Mouse (Mus musculus) CH12.LX (cell line): ENCODE data around the gene Acp2. TPM values are rescaled to one million over a fixed set of nuclear protein-coding genes. Genes with fewer than 3 reads are reported as not detected.

Source experiments
- DNase-seq: peaks from one replicate; pipeline ENCODE4 v3.0.0-alpha.2; 2013; ENCODE audit errors: extremely low read depth
- H3K27ac ChIP-seq: 2 replicates; pipeline ENCODE4 v1.5.1; 2012; ENCODE audit warnings: low read depth, mild to moderate bottlenecking, control low read depth, moderate library complexity; ENCODE audit not compliant: insufficient read depth
- H3K27me3 ChIP-seq: replicated peaks from 2 replicates; pipeline ENCODE3; 2012; ENCODE audit warnings: inconsistent platforms
- H3K36me3 ChIP-seq, 2 experiments: replicated peaks in 1 of 2; 2 replicates each; pipeline versions ENCODE3 to v1.6.1; 2012; ENCODE audit warnings: inconsistent platforms in 1 of 2, low read length in 1 of 2, mild to moderate bottlenecking in 1 of 2, mixed read lengths in 1 of 2, moderate library complexity in 1 of 2; ENCODE audit not compliant: control insufficient read depth in 1 of 2, insufficient read depth in 1 of 2
- H3K4me1 ChIP-seq, 2 experiments: 2 replicates each; pipeline ENCODE4 v1.6.1; 2012; ENCODE audit warnings: inconsistent platforms in 1 of 2, moderate library complexity in 1 of 2; ENCODE audit not compliant: insufficient read depth in 2 of 2, control insufficient read depth in 1 of 2
- H3K4me2 ChIP-seq: 2 replicates; pipeline ENCODE4 v1.6.1; 2012; ENCODE audit warnings: low read depth, mild to moderate bottlenecking, control low read depth; ENCODE audit not compliant: poor library complexity, insufficient read depth, severe bottlenecking
- H3K4me3 ChIP-seq, 3 experiments: fragments of 150-350 bp in 1 of 3; sonication (generic) in 1 of 3; replicated peaks in 1 of 3; 2 replicates each; pipeline versions ENCODE3 to v1.5.1; 2011 to 2012; ENCODE audit warnings: low read depth in 2 of 3, low read length in 2 of 3, mild to moderate bottlenecking in 2 of 3, moderate library complexity in 2 of 3, control low read depth in 1 of 3, improper control_type of control experiment in 1 of 3, inconsistent platforms in 1 of 3, mixed read lengths in 1 of 3; ENCODE audit not compliant: poor library complexity in 1 of 3
- H3K79me2 ChIP-seq: replicated peaks from 2 replicates; pipeline ENCODE4 v1.6.1; 2012; ENCODE audit warnings: mild to moderate bottlenecking, moderate library complexity; ENCODE audit not compliant: control insufficient read depth, poor library complexity, insufficient read depth, severe bottlenecking; ENCODE audit errors: extremely low read depth
- H3K9ac ChIP-seq: 2 replicates; pipeline ENCODE4 v1.6.1; 2012; ENCODE audit warnings: low read depth, mild to moderate bottlenecking, control low read depth, moderate library complexity; ENCODE audit not compliant: insufficient read depth
- H3K9me3 ChIP-seq: replicated peaks from 2 replicates; pipeline ENCODE3; 2012; ENCODE audit warnings: low read length, inconsistent platforms, mixed read lengths
- BHLHE40 ChIP-seq: IDR thresholded peaks from 2 replicates; pipeline ENCODE4 v1.6.1; 2011; ENCODE audit warnings: mild to moderate bottlenecking, low read depth, low read length, improper control_type of control experiment
- CTCF ChIP-seq, 2 experiments: IDR thresholded peaks in 1 of 2; conservative IDR thresholded peaks in 1 of 2; 2 replicates each; pipeline ENCODE4 v1.5.1; 2011 to 2012; ENCODE audit warnings: low read depth in 2 of 2, low read length in 2 of 2, improper control_type of control experiment in 1 of 2, inconsistent platforms in 1 of 2, mild to moderate bottlenecking in 1 of 2, moderate library complexity in 1 of 2
- E2F4 ChIP-seq: IDR thresholded peaks from 2 replicates; pipeline ENCODE4 v1.6.1; 2011; ENCODE audit warnings: low read depth, low read length, improper control_type of control experiment; ENCODE audit not compliant: insufficient replicate concordance
- ELF1 ChIP-seq: IDR thresholded peaks from 2 replicates; pipeline ENCODE4 v1.6.1; 2014; ENCODE audit warnings: low read depth, mild to moderate bottlenecking, inconsistent platforms, low read length, improper control_type of control experiment
- ETS1 ChIP-seq: conservative IDR thresholded peaks from 2 replicates; pipeline ENCODE4 v1.6.1; 2012; ENCODE audit warnings: low read depth, mild to moderate bottlenecking, inconsistent platforms, low read length, improper control_type of control experiment, moderate library complexity
- GABPA ChIP-seq: IDR thresholded peaks from 2 replicates; pipeline ENCODE4 v1.6.1; 2012; ENCODE audit warnings: low read depth, low read length, improper control_type of control experiment, inconsistent platforms; ENCODE audit not compliant: insufficient replicate concordance
- JUN ChIP-seq: IDR thresholded peaks from 2 replicates; pipeline ENCODE4 v1.6.1; 2011; ENCODE audit warnings: low read depth, mild to moderate bottlenecking, low read length, improper control_type of control experiment, moderate library complexity; ENCODE audit not compliant: insufficient read depth
- MAFK ChIP-seq: IDR thresholded peaks from 2 replicates; pipeline ENCODE4 v1.6.1; 2011; ENCODE audit warnings: low read length, improper control_type of control experiment; ENCODE audit not compliant: insufficient replicate concordance
- MAZ ChIP-seq: IDR thresholded peaks from 2 replicates; pipeline ENCODE4 v1.6.1; 2012; ENCODE audit warnings: low read depth, mild to moderate bottlenecking, inconsistent platforms, low read length, improper control_type of control experiment, moderate library complexity
- MYC ChIP-seq: IDR thresholded peaks from 2 replicates; pipeline ENCODE4 v1.6.1; 2011; ENCODE audit warnings: low read depth, mild to moderate bottlenecking, improper control_type of control experiment, low read length
- NRF1 ChIP-seq: IDR thresholded peaks from 2 replicates; pipeline ENCODE4 v1.6.1; 2014; ENCODE audit warnings: low read depth, mild to moderate bottlenecking, inconsistent platforms, low read length, improper control_type of control experiment, moderate library complexity
- PAX5 ChIP-seq: IDR thresholded peaks from 2 replicates; pipeline ENCODE4 v1.6.1; 2012; ENCODE audit warnings: low read length, inconsistent platforms, mixed read lengths
- POLR2AphosphoS2 ChIP-seq: IDR thresholded peaks from 2 replicates; pipeline ENCODE4 v1.6.1; 2011; ENCODE audit warnings: low read depth, low read length, improper control_type of control experiment
- RAD21 ChIP-seq: IDR thresholded peaks from 2 replicates; pipeline ENCODE4 v1.6.1; 2011; ENCODE audit warnings: low read depth, mild to moderate bottlenecking, low read length, improper control_type of control experiment, moderate library complexity
- TBP ChIP-seq: conservative IDR thresholded peaks from 2 replicates; pipeline ENCODE4 v1.6.1; 2011; ENCODE audit warnings: low read depth, low read length, improper control_type of control experiment
- TCF12 ChIP-seq: IDR thresholded peaks from 2 replicates; pipeline ENCODE4 v1.6.1; 2014; ENCODE audit warnings: low read depth, mild to moderate bottlenecking, inconsistent platforms, low read length, improper control_type of control experiment
- UBTF ChIP-seq: IDR thresholded peaks from 2 replicates; pipeline ENCODE4 v1.6.1; 2012; ENCODE audit warnings: low read depth, mild to moderate bottlenecking, inconsistent platforms, low read length, improper control_type of control experiment, moderate library complexity
- USF1 ChIP-seq: IDR thresholded peaks from 2 replicates; pipeline ENCODE4 v1.6.1; 2014; ENCODE audit warnings: low read depth, mild to moderate bottlenecking, inconsistent platforms, low read length, improper control_type of control experiment
- USF2 ChIP-seq: conservative IDR thresholded peaks from 2 replicates; pipeline ENCODE4 v1.6.1; 2011; ENCODE audit warnings: low read depth, low read length, improper control_type of control experiment
- ZC3H11A ChIP-seq: IDR thresholded peaks from 2 replicates; pipeline ENCODE4 v1.6.1; 2012; ENCODE audit warnings: low read depth, mild to moderate bottlenecking, inconsistent platforms, low read length, improper control_type of control experiment
- ZMIZ1 ChIP-seq: IDR thresholded peaks from 2 replicates; pipeline ENCODE4 v1.6.1; 2012; ENCODE audit warnings: low read depth, mild to moderate bottlenecking, inconsistent platforms, low read length, improper control_type of control experiment
- dilution Hi-C: fragments of 300-500 bp; cut with MboI; formaldehyde crosslinking; loops from 2 replicates; pipeline ENCODE4 v1.14.3; 2020; ENCODE audit warnings: low sequenced_read_pairs; ENCODE audit not compliant: extremely low pct_unique_long_range_greater_than_20kb, extremely low pct_ligation_motif_present
- in situ Hi-C: fragments of 300-500 bp; cut with MboI; formaldehyde crosslinking; loops from 3 replicates; pipeline ENCODE4 v1.14.3; 2019; ENCODE audit warnings: low sequenced_read_pairs, low pct_ligation_motif_present, low pct_unique_long_range_greater_than_20kb, mixed read lengths
- polyA plus RNA-seq: library from polyadenylated mRNA; unstranded; fragments of >175 nt; gene quantifications from 2 replicates; pipeline ENCODE4 v1.2.1, GENCODE M21; 2012; ENCODE audit warnings: low read depth; ENCODE audit not compliant: insufficient read length
- total RNA-seq, 2 experiments: library from RNA; depleted of rRNA; stranded (reverse); fragments of 300-350 nt in 1 of 2; fragments of >200 nt in 1 of 2; gene quantifications; 2 replicates each; pipeline ENCODE4 v1.2.3; 2012 to 2014

Acp2 gene
- total and polyA plus RNA-seq, 3 experiments = 2.4 to 4.2 (median 3.1) TPM

DNA sequence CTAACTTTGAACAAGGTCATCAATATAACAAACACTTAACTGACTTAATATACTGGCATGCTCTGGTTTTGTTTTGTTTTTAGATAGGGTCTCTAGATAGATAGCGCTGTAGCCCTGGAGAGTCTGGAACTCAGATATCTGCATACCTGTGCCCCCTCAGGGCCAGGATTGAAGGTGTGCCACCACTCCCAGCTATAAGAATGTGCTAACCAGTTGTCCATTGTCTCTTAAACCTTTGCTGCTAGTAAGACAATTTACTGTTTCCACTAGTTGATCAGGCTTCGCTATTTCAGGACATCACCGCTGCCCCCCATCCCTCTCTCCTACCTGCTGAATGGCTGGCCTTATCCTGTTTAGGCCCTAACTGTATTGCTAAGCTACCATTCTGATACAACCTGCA, 17.8 kb downstream of the Acp2 start:
- peaks cover 12 to 50% of the 10 kb centered on the region in 2 experiments for H3K36me3 ChIP-seq
- no peak overlapping the region for H3K27ac ChIP-seq
- H3K27me3 ChIP-seq = no peaks in the 10 kb centered on the region
- dilution Hi-C loops = no loop called here
- H3K4me2 ChIP-seq = no peak overlapping the region
- no peaks in the 10 kb centered on the region for H3K4me1 ChIP-seq
- no peak overlapping the region for H3K4me3 ChIP-seq
- no peaks in the 10 kb centered on the region for H3K9me3 ChIP-seq
- TF ChIP-seq NRF1 (no peak), BHLHE40 (no peak), E2F4 (no peak), ZC3H11A (no peak), ELF1 (no peak), MAFK (no peak), UBTF (no peak), RAD21 (no peak), USF1 (no peak), POLR2AphosphoS2 (no peak), USF2 (no peak), JUN (no peak), ZMIZ1 (no peak), TCF12 (no peak), GABPA (no peak), MYC (no peak), TBP (no peak), PAX5 (no peak), ETS1 (no peak), MAZ (no peak)
- in situ Hi-C loops = no loop called here
- DNase-seq = no peak
- no peak overlapping the region for H3K9ac ChIP-seq
- no peaks in the 10 kb centered on the region for H3K79me2 ChIP-seq

GRCm38 (mm10) chr2:91223614-91224013, 20.9 kb downstream of the Acp2 start:
- Histone ChIP-seq H3K4me2 (no peak overlapping the region), H3K79me2 (no peaks in the 10 kb centered on the region), H3K27me3 (no peaks in the 10 kb centered on the region), H3K9me3 (no peaks in the 10 kb centered on the region), H3K36me3 (peaks cover 0 to 24% of the 10 kb centered on the region in 2 experiments), H3K27ac (no peak overlapping the region), H3K4me3 (no peak overlapping the region), H3K9ac (no peak overlapping the region), H3K4me1 (no peaks in the 10 kb centered on the region)
- no peak for DNase-seq
- in situ Hi-C loops = no loop called here
- TF ChIP-seq CTCF (conservative IDR thresholded peaks at IDR 0.05 in 1 of 2, IDR thresholded peaks at IDR 0.05 in 1 of 2; ENCODE audit: low read depth in 2 of 2, low read length in 2 of 2) = peak in 1 of 2 experiments; percentile 14; a peak in 1 of 4 replicates
- TF ChIP-seq RAD21 = peak; percentile 7; the same call in 1 of the 2 replicates
- TF ChIP-seq TBP = no peak
- dilution Hi-C loops = no loop called here
